Comparison of ENCODE assay signal across 16 mouse cellular contexts in the genomic region with DNA sequence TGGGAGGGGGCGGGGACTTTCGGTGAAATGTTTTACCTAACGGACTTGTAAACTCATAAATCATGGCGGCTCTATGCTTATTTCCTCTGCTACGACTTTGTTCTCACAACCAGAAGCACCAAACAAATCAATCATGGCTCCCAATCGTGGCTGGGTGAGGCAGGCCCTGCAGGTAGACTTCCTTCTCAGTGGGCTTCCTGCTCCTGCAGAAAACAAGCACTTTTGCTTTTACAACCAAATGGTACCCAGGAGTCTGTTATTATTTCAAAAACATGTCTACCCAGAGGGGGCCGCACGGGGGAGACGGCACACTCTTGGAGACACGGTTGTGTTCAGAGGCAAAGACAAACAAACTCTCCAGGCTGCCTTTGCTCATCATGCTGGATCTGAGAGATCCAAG.
DNase-seq lines count a peak whose midpoint lies in the region; ATAC-seq and TF ChIP-seq lines count a peak whose summit lies in the region.
"Had no signal": no experiment of that assay in that cellular context is flagged by ENCODE, and none has a peak within 500 bp of the region (broad histone marks: within the 10 kb centered on the region; RNA-seq: fewer than 3 reads in every experiment).

No protein-coding gene starts in this region.

- no peaks in the 10 kb centered on the region for H3K27me3 ChIP-seq in intestine, embryonic 14.5 days (replicated peaks; ENCODE audit: control insufficient read depth, insufficient read depth, low read length)
- H3K27me3 ChIP-seq in intestine, embryonic 15.5 days (replicated peaks) = no peaks in the 10 kb centered on the region
- H3K27me3 ChIP-seq in lung, postnatal 0 days (replicated peaks; ENCODE audit: insufficient read depth, low read length) = no peaks in the 10 kb centered on the region
- H3K27me3 ChIP-seq in limb, embryonic 13.5 days = no peaks in the 10 kb centered on the region
- H3K27me3 ChIP-seq: forebrain, embryonic 12.5 days had no signal

- no peak overlapping the region for H3K4me3 ChIP-seq in intestine, embryonic 14.5 days (ENCODE audit: low read depth, low read length)
- no peak overlapping the region for H3K4me3 ChIP-seq in intestine, embryonic 15.5 days (replicated peaks)
- no peak overlapping the region for H3K4me3 ChIP-seq in lung, postnatal 0 days (ENCODE audit: low read depth, low read length)
- no peak overlapping the region for H3K4me3 ChIP-seq in limb, embryonic 13.5 days
- H3K4me3 ChIP-seq: forebrain, embryonic 12.5 days; midbrain, embryonic 10.5 days had no signal

- TF ChIP-seq CTCF in lung, postnatal 0 days (IDR thresholded peaks at IDR 0.05) = peak; percentile 40; the same call in 1 of the 2 replicates

- no peaks in the 10 kb centered on the region for H3K36me3 ChIP-seq in intestine, embryonic 14.5 days (ENCODE audit: control insufficient read depth, insufficient read depth, low read length)
- no peaks in the 10 kb centered on the region for H3K36me3 ChIP-seq in intestine, embryonic 15.5 days
- no peaks in the 10 kb centered on the region for H3K36me3 ChIP-seq in lung, postnatal 0 days (ENCODE audit: insufficient read depth, low read length)
- no peaks in the 10 kb centered on the region for H3K36me3 ChIP-seq in limb, embryonic 13.5 days
- H3K36me3 ChIP-seq: forebrain, embryonic 12.5 days; midbrain, embryonic 10.5 days had no signal

- peaks cover 44% of the 10 kb centered on the region for H3K4me1 ChIP-seq in intestine, embryonic 14.5 days (replicated peaks; ENCODE audit: control insufficient read depth, insufficient read depth, low read length)
- peaks cover 30% of the 10 kb centered on the region for H3K4me1 ChIP-seq in intestine, embryonic 15.5 days (replicated peaks)
- no peaks in the 10 kb centered on the region; the same call in 1 of the 2 replicates for H3K4me1 ChIP-seq in lung, postnatal 0 days (ENCODE audit: insufficient read depth, low read depth, low read length)
- peaks cover 89% of the 10 kb centered on the region for H3K4me1 ChIP-seq in limb, embryonic 13.5 days

- 0 out of 2 replicates have a peak overlapping the region, but pooled peaks have one; percentile 26 for H3K4me2 ChIP-seq in intestine, embryonic 14.5 days (ENCODE audit: low read length)
- H3K4me2 ChIP-seq in intestine, embryonic 15.5 days (replicated peaks) = no peak overlapping the region
- no peak overlapping the region for H3K4me2 ChIP-seq in lung, postnatal 0 days (replicated peaks; ENCODE audit: low read depth, low read length)
- H3K4me2 ChIP-seq in limb, embryonic 13.5 days (replicated peaks) = peak overlapping the region; percentile 10
- H3K4me2 ChIP-seq: forebrain, embryonic 12.5 days; liver, embryonic 11.5 days had no signal

- 14% methylated on average over 10 of the region's 10 CpGs for WGBS in intestine, embryonic 14.5 days
- WGBS in intestine, embryonic 15.5 days = 10% methylated on average over 10 of the region's 10 CpGs
- 22% methylated on average over 10 of the region's 10 CpGs for WGBS in lung, postnatal 0 days
- 8% methylated on average over 10 of the region's 10 CpGs for WGBS in limb, embryonic 13.5 days

- no peak overlapping the region for H3K9ac ChIP-seq in intestine, embryonic 14.5 days (ENCODE audit: low read length)
- no peak overlapping the region for H3K9ac ChIP-seq in intestine, embryonic 15.5 days
- no peak overlapping the region for H3K9ac ChIP-seq in lung, postnatal 0 days (replicated peaks; ENCODE audit: low read depth)
- H3K9ac ChIP-seq in limb, embryonic 13.5 days = no peak overlapping the region
- H3K9ac ChIP-seq: forebrain, embryonic 12.5 days had no signal

- TF ChIP-seq EP300 in lung, postnatal 0 days (IDR thresholded peaks at IDR 0.05) = no peak

- no peaks in the 10 kb centered on the region for H3K9me3 ChIP-seq in intestine, embryonic 14.5 days (ENCODE audit: control insufficient read depth, low read length)
- no peaks in the 10 kb centered on the region for H3K9me3 ChIP-seq in intestine, embryonic 15.5 days
- H3K9me3 ChIP-seq in lung, postnatal 0 days (ENCODE audit: low read length) = no peaks in the 10 kb centered on the region
- no peaks in the 10 kb centered on the region for H3K9me3 ChIP-seq in limb, embryonic 13.5 days
- H3K9me3 ChIP-seq: forebrain, embryonic 12.5 days; midbrain, embryonic 10.5 days had no signal

- ATAC-seq in intestine, embryonic 14.5 days (replicated peaks; ENCODE audit: low FRiP score, low TSS enrichment, low read depth) = no peak
- ATAC-seq in intestine, embryonic 15.5 days = no peak
- ATAC-seq in lung, postnatal 0 days = no peak
- ATAC-seq in limb, embryonic 13.5 days (ENCODE audit: low FRiP score, low read depth) = no peak

- H3K27ac ChIP-seq in intestine, embryonic 14.5 days (ENCODE audit: low read depth) = peak overlapping the region; percentile 16; the same call in 1 of the 2 replicates
- no peak overlapping the region for H3K27ac ChIP-seq in intestine, embryonic 15.5 days
- H3K27ac ChIP-seq in lung, postnatal 0 days (ENCODE audit: low read length) = no peak overlapping the region
- H3K27ac ChIP-seq in limb, embryonic 13.5 days = no peak overlapping the region
- H3K27ac ChIP-seq: forebrain, embryonic 12.5 days; midbrain, embryonic 10.5 days had no signal

- DNase-seq in intestine, embryonic 14.5 days (ENCODE audit: low spot score) = peak; percentile 78
- peak; percentile 44 for DNase-seq in lung, postnatal 0 days (ENCODE audit: low spot score)
- no peak for DNase-seq in lung, postnatal 4 days
- DNase-seq in cerebellum, postnatal 36 days = no peak
- no peak for DNase-seq in gastrocnemius, adult 18-20 months (ENCODE audit: low spot score)
- DNase-seq: adrenal gland, postnatal 36 days; B cell, adult 2 months; cerebellum, adult 8-10 months; gastrocnemius, postnatal 36 days; right cerebral cortex, postnatal 4 days; thymus, postnatal 4 days had no signal

Comparison
In these comparisons a context has a peak if more than half of its experiments do, and no peak if none do; other contexts are left out.
1. DNase-seq: peak in intestine, embryonic 14.5 days (single experiment) and lung, postnatal 0 days (single experiment); none in lung, postnatal 4 days (0 of 2), cerebellum, postnatal 36 days (0 of 2) and gastrocnemius, adult 18-20 months (single experiment).
2. H3K4me2 ChIP-seq: peak in intestine, embryonic 14.5 days (single experiment) and limb, embryonic 13.5 days (single experiment); none in intestine, embryonic 15.5 days (single experiment) and lung, postnatal 0 days (single experiment).